Mouse (Mus musculus): ENCODE measurements around the gene Farp1.
"Not testable (repeated sequence)": the region's sequence is repeated elsewhere in the genome, so short reads cannot be mapped to it uniquely, and the experiment has no call there.

Farp1 gene

GRCm38 (mm10) chr14:121034973-121035662, at the start of gene Farp1:
Gene Farp1, plus strand, starts transcription at chr14:121035200.
- peak; percentile 79 for DNase-seq

GRCm38 (mm10) chr14:120989126-120989525, 45.9 kb upstream of the Farp1 start:
- peak; percentile 73 for DNase-seq

- DNase-seq: peak; percentile 50
Observed at GRCm38 (mm10) chr14:120997686-120998085, 37.3 kb upstream of the Farp1 start.

GRCm38 (mm10) chr14:121000561-121001340, 34.2 kb upstream of the Farp1 start:
- DNase-seq: no peak

- DNase-seq: no peak
Observed at GRCm38 (mm10) chr14:121005621-121006020, 29.4 kb upstream of the Farp1 start.

GRCm38 (mm10) chr14:121006021-121006420, 29.0 kb upstream of the Farp1 start:
- DNase-seq: no peak

GRCm38 (mm10) chr14:121015114-121015690, 19.8 kb upstream of the Farp1 start:
- DNase-seq: no peak

- DNase-seq: no peak
Observed at GRCm38 (mm10) chr14:121022403-121022802, 12.6 kb upstream of the Farp1 start.

GRCm38 (mm10) chr14:121025381-121025780, 9.6 kb upstream of the Farp1 start:
- DNase-seq: no peak

- no peak for DNase-seq
Observed at GRCm38 (mm10) chr14:121031396-121031795, 3.6 kb upstream of the Farp1 start.

- DNase-seq: no peak
Observed at GRCm38 (mm10) chr14:121034525-121034924, 475 bp upstream of the Farp1 start.

GRCm38 (mm10) chr14:121035663-121036473, 868 bp downstream of the Farp1 start:
- peak; percentile 42 for DNase-seq

GRCm38 (mm10) chr14:121036612-121037221, 1.7 kb downstream of the Farp1 start:
- DNase-seq: no peak

GRCm38 (mm10) chr14:121037276-121037675, 2.3 kb downstream of the Farp1 start:
- peak; percentile 41 for DNase-seq

- DNase-seq: no peak
Observed at GRCm38 (mm10) chr14:121038676-121039075, 3.7 kb downstream of the Farp1 start.

- DNase-seq: no peak
Observed at GRCm38 (mm10) chr14:121044145-121044544, 9.1 kb downstream of the Farp1 start.

GRCm38 (mm10) chr14:121046313-121046961, 11.4 kb downstream of the Farp1 start:
- DNase-seq: no peak

- no peak for DNase-seq
Observed at GRCm38 (mm10) chr14:121047780-121048179, 12.8 kb downstream of the Farp1 start.

- DNase-seq: not testable (repeated sequence)
Observed at GRCm38 (mm10) chr14:121051002-121051401, 16.0 kb downstream of the Farp1 start.

GRCm38 (mm10) chr14:121053020-121053518, 18.1 kb downstream of the Farp1 start:
- DNase-seq: no peak

GRCm38 (mm10) chr14:121054062-121054461, 19.1 kb downstream of the Farp1 start:
- no peak for DNase-seq

GRCm38 (mm10) chr14:121057750-121058149, 22.8 kb downstream of the Farp1 start:
- no peak for DNase-seq

Measured in right cerebral cortex, adult 18-20 months (tissue).